1 mouse cellular context compared by ENCODE assay signal in genomic region chr9:73039222-73039945, GRCm38 (mm10).
TF ChIP-seq lines count a peak whose summit lies in the region.

No protein-coding gene starts in this region.

TF ChIP-seq in CH12.LX, 34 proteins besides CTCF, POLR2A, EP300 and RAD21 (continued from another document):
- TF ChIP-seq MYC (IDR thresholded peaks at IDR 0.05; ENCODE audit: low read depth, low read length) (peak; percentile 32), HCFC1 (IDR thresholded peaks at IDR 0.05; ENCODE audit: low read depth, low read length) (peak; percentile 85), IRF4 (IDR thresholded peaks at IDR 0.05; ENCODE audit: low read depth, low read length) (no peak; the same call in 1 of the 2 replicates), SIN3A (IDR thresholded peaks at IDR 0.05; ENCODE audit: low read length) (peak; percentile 94), MXI1 (IDR thresholded peaks at IDR 0.05; ENCODE audit: low read depth, low read length) (peak; percentile 88; the same call in 1 of the 2 replicates), TCF12 (IDR thresholded peaks at IDR 0.05; ENCODE audit: low read depth, low read length) (peak; percentile 78), NELFE (IDR thresholded peaks at IDR 0.05; ENCODE audit: low read depth, low read length) (no peak; the same call in none of the 2 replicates), KAT2A (IDR thresholded peaks at IDR 0.05; ENCODE audit: insufficient replicate concordance, low read length) (0 out of 2 replicates have a peak, but pooled peaks have one; percentile 73), SMC3 (IDR thresholded peaks at IDR 0.05; ENCODE audit: low read depth, low read length) (no peak), ZMIZ1 (IDR thresholded peaks at IDR 0.05; ENCODE audit: low read depth, low read length) (peak; percentile 52; the same call in 1 of the 2 replicates)
